Mouse (Mus musculus) gonadal fat pad, adult 2 months (tissue): ENCODE measurements around the gene Mcrip2. TPM values are rescaled to one million over a fixed set of nuclear protein-coding genes. Genes with fewer than 3 reads are reported as not detected.
"Not testable (repeated sequence)": the region's sequence is repeated elsewhere in the genome, so short reads cannot be mapped to it uniquely, and the experiment has no call there.

Experiments used
- DNase-seq: peaks from one replicate; pipeline ENCODE4 v3.0.0-alpha.2; 2012; ENCODE audit warnings: low read depth
- polyA plus RNA-seq: library from polyadenylated mRNA; depleted of rRNA; stranded (reverse); fragments of >200 nt; gene quantifications from 2 replicates; pipeline ENCODE4 v1.2.3, GENCODE M21; 2012

Mcrip2 gene
- polyA plus RNA-seq, 1 experiment = 61.7 TPM

GRCm38 (mm10) chr17:25880913-25881641 is 12.5 kb upstream of the Mcrip2 start:
- no peak for DNase-seq

GRCm38 (mm10) chr17:25880196-25880910 is 11.8 kb upstream of the Mcrip2 start, which contains the start of gene Wfikkn1:
Gene Wfikkn1 (minus strand): TSS chr17:25880858.
- peak; percentile 96 for DNase-seq

- DNase-seq = no peak
Measured at GRCm38 (mm10) chr17:25879750-25880149, 11.2 kb upstream of the Mcrip2 start.

GRCm38 (mm10) chr17:25879261-25879660 is 10.7 kb upstream of the Mcrip2 start:
- no peak for DNase-seq

- DNase-seq = no peak
Measured at GRCm38 (mm10) chr17:25878611-25879180, 10.1 kb upstream of the Mcrip2 start.

GRCm38 (mm10) chr17:25877741-25878610 is 9.4 kb upstream of the Mcrip2 start:
- no peak for DNase-seq

DNA sequence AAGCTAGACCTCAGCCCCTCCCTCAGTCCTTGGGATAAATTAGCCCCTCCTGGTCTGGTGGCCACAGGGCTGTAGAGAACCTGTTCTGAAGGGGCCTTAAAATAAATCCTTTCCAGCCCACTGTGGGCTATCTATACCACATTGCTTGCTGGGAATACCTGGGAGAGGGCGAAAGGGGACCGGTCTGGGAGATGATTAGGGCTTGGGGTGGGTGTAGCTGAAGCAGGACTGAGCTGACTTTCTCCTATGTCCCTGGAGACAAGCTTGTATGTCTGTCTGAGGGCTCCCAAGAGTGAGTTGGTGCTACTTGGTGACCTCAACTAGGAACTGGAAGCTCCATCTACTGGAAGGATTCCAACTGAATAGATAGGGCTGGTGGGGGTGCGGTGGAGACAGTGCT is 8.5 kb upstream of the Mcrip2 start:
- DNase-seq = no peak

- no peak for DNase-seq
Measured at GRCm38 (mm10) chr17:25876347-25876915, 7.9 kb upstream of the Mcrip2 start.

GRCm38 (mm10) chr17:25875171-25876136 is 6.9 kb upstream of the Mcrip2 start:
- no peak for DNase-seq

DNA sequence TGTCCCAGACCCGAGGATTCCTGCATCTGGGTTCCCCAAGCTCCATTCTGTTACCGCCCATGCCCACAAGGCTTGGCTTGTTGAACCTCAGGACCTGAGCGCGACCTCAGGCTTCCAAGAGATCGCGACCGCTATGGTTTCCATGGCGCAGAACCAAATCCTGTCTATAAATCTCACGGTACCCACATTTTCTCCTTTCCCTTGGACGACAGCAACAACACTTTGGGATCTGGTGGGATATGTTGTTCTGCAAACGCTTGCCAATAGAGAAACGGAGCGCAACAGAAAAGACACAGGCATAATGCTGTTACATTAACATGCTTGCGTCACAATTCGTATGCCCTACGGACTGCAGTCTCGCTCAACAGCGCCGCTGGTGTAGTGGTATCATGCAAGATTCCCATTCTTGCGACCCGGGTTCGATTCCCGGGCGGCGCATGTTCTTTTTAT is 6.2 kb upstream of the Mcrip2 start, which contains the start of gene Mettl26:
Gene Mettl26 (plus strand): TSS at position 354 of the 450 bp plus-strand sequence.
- DNase-seq = no peak

- DNase-seq = no peak
Measured at GRCm38 (mm10) chr17:25874148-25874720, 5.7 kb upstream of the Mcrip2 start.

GRCm38 (mm10) chr17:25873405-25874147 is 5.0 kb upstream of the Mcrip2 start:
- DNase-seq = no peak

DNA sequence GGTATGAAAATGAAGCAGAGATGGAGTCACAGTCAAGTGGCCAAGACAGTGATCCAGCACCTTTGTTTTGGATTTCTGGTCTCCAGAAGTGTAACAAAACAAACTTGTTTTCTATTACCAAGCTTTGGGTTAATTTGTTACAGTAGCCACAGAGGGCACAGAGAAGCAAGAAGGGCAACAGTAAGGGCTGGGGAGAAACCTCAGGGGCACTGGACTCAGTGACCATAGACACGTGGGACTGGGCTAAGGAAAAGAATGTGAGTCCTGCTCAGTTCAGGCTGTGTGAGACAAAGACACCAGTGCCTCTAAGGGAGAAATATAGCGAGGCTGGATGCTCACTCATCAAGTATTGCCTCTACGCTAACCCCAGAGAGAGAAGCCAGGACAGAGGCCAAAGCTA is 4.1 kb upstream of the Mcrip2 start:
- DNase-seq = no peak

DNA sequence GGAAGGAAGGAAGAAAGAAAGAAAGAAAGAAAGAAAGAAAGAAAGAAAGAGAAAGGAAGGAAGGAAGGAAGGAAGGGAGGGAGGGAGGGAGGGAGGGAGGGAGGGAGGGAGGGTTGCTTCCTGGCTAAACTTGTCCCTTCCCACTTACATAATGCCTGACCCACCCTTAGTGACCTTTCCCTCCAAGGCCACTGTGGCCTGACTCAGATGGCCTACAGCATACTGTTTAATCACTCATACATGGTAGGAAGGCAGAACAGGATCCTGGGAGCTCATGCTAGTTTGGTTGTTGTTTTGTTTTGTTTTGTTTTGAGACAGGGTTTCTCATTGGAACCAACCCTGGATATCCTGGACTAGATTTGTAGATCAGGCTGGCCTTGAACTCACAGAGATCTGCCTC is 3.0 kb upstream of the Mcrip2 start:
- not testable (repeated sequence) for DNase-seq

- DNase-seq = no peak
Measured at GRCm38 (mm10) chr17:25869954-25870353, 1.4 kb upstream of the Mcrip2 start.

DNA sequence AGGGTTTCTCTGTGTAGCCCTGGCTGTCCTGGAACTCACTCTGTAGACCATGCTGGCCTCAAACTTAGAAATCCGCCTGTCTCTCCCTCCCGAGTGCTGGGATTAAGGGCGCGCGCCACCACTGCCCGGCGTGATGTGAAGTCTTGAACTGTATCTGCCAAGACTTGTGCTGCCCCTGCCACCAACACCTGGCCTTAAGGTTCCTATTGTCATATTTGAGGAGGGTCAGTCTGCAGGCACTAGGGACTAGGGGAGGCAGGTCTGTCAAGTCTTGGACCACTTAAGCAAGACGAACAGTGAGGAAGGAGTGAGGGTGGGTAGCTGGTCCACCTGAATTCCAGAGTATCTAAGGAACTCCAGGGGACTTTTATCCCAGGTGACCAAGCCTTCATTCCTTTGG is 934 bp upstream of the Mcrip2 start:
- no peak for DNase-seq

DNA sequence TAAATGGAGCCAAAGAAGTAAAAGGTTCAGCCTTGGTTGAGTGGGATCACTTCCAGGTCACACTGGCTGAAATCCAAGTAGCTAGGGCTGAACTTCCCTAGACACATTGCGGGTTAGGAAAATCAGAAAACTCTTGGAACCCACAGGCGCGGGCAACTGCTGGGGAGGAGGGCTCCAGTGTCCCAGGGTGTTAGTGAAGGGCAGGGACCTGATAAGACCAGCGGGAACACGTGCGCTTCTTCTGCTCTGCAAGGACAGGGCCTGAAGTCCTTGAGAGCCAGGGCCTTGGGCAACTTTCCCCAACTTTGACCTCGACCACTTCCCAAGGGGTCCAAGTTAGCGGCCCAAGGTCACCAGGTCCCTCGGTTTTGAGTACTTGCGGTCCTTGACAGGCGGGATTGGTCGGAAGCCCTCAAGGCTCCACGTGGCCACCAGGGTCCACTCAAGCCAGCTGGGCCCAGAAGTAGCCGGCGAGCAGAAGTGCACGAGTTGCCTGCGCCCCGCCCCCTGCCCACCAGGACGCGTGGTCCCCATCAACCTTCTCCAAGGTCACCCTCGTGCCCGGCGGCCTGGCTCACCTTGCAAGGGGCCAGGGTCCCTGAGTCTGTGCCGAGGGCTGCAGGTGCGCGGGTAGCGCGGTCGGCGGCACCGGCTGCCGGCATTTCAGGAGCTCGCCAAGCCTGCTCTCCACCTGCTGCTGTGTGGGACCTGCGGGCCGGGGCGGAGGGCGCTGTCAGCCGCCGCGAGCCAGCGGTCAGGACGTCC is 546 bp downstream of the Mcrip2 start:
- no peak for DNase-seq

- DNase-seq = no peak
Measured at GRCm38 (mm10) chr17:25867509-25867835, 1.1 kb downstream of the Mcrip2 start.
